Mouse (Mus musculus) layer of hippocampus, adult 11-12 months (tissue): ENCODE measurements around the gene Mrpl46.

Experiments
- DNase-seq: peaks from one replicate; pipeline ENCODE4 v3.0.0; 2022; ENCODE audit warnings: low spot score

Mrpl46 gene

DNA sequence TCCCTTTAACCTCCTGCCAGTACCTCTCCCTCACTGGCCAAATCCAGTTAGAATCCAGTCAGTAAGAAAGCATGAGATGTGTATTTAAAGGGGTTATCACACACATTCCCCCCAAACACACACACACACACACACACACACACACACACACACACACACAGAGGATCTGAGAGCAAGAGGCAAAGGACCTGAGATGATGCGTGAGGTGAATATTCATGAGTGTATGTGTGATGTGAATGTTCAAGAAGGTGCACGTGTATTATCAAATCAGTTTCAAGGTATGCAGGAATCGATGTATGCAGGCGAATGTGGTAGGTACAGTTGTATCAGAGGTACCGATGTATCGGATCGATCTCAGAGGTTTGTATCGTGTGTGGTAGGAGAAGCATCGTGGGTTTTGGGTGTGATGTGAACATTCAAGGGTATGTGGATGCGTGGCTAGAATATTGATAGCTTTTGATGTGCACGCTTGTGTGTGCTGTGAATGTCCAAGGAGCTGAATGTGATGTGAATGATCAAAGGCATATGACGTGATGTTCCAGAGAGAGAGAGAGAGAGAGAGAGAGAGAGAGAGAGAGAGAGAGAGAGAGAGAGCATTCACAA lies 15.3 kb downstream of the Mrpl46 start:
- no peak for DNase-seq

DNA sequence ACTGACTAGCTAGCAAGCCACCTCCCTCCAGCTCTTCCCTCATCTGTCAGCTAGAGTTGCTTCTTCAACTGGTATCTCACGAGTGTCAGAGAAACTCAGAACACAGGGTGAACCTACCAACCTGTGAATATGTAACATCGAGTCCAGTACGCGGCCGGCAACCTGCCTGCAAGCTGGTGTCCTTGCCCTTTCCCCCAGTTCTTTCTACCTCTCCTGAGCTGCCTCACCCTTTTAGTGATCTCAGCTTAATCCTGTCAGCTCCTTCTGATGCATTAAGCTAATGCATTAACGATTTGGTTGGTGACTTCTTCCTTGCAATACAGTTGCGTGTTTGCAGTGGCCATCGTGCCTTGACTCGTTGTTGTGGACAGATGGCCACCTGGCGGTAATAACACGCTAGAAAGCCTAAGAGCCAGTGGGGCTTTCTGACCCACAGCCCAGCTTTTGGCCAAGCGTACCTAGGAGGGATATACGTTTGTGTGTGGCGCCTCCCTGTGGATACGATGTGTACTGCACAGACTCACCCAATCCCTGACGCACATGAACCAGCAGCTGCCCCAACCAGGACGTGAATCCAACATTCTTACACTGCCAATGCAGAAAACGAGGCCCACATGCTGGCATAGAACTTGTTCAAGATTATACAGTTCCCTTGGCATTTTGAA lies 17.2 kb downstream of the Mrpl46 start:
- peak; percentile 89 for DNase-seq

DNA sequence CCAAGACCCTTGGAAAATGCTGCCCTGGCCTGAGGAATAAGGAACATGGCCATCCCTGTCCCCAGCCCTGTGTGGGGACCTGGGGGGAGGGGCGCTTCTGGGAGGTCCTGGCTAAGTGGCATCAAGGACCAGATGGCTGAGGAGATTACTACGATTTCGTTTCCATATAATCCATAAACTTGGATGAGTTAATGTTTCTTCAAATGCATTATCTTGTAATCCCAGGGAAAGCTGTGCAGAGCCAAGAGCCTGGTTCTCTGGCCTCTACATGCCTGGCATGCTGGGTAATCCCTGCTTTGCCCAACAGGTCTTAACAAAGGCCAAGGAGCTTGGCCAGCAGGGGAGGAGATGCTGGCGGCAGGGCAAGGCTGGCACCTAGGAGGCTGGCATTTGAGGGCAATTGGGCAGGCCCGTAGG lies 18.1 kb downstream of the Mrpl46 start:
- DNase-seq: no peak

DNA sequence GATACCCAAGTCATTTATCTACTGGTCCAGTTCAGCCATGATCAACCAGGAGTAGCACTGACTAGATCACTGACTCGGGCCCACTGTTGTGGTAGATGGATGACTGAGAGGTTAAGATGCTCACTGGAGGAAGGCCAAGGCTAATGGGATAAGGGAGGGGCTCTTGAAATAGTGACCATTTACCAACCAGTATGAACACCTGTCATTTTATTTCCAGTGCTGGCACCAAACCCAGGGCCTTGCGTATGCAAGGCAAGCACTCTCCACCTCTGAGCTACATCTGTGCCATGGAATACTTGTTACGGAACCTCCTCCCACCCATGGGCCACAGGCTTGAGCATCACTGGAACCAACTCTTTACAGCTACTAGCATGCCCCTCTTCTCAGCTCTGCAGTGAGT lies 19.5 kb downstream of the Mrpl46 start:
- no peak for DNase-seq

DNA sequence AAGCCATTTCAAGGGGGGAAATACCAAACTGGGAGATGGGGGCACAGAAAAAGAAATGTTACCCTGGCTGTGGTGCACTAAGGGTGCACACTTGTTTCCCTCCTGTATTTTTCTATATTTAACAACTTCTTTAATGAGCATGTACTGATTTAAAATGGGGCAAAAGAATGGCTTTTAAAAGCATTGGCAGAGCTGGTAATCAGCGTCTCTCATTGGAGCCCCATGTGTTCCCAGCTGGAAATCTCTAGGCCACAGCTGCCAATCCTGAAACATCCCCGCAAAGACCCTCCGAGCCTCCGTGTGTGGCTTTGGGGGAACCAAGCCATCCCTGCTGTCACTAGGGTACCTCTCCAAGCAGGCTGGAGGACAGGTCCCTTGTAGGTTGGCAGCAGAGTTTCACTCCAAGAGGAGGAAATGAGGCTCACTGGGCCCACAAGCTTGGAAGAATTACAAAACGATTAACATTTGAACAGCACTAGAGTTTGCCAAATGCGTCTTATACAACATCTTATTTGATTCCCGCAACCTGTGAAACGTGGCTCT lies 28.8 kb downstream of the Mrpl46 start:
- DNase-seq: no peak

DNA sequence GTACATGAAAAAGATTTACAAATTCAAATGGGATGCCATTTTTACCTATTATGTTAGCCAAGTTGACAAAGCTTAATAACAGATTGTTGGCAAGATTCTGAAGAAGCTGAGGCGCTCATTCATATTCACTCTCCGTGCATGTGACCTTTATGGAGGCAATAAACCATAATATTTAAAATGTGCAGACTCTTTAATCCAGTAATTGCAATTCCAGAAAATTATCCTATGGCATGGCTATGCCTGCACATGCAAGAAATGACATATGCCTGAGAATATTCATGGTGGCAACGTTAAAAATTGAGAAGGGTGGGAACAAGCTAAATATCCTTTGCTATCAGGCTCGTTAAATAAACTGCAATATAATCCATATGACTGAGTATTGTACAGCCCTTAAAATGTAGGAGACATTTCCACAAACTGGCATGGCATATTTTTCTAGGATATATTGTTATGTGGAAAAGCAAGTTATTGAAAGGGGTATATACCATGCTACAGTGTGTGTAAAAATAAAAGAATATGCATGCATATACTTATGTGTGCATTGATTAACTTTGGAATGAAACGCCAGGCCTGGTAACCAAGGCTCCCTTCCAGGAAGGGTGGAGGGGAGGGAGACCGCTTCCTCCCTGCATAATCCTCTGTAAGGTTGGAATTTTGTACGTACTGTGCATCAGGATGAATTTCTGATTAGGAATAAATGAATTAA lies 29.4 kb downstream of the Mrpl46 start:
- no peak for DNase-seq

DNA sequence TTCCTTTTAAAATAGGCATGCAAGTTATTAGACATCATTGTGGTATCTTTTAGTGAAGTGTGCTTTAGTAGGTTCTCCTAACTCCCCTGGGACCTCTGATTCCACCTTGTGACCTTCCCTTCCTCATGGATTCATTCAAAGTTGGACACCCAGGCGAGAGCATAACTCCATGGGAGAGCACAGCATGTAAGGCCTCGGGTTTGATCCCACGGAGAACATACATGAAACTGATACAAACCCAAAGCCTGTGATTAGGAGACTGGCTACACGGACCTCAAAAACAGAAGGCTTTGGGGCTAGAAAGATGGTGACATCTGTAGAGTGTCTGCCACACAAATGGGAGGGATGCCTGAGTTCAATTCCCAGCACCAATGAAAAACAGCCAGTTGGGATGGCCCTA lies 30.4 kb downstream of the Mrpl46 start:
- DNase-seq: no peak

DNA sequence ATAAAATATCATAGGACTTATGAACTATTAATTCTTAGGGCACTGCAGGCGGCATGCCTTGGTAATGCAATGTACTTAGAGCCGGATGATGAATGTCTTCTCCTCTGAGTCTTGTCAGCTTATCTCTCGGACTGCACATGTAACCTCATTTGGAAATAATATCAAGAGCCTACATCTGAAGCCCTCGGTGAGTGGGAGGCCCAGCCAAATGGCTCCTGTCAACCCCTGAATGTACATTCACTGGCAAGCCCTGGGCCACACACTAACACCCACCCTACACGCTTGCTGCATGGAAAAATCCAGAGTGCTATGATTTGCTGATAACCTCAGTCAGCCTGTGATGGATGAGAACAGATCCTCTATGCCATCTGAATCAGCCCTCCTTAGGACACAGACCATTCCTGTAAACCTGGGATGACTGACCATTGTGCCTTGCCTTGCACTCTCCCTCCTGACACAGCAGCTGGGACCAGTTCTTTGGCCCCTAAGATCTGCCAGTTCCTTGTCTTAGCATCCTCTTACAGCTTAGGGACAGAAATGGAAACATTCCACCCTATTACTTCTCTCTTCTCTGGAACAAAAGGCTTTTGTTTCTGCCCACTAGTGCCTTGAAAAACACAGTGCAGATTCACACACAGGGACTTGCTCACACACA lies 39.5 kb downstream of the Mrpl46 start:
- no peak for DNase-seq

DNA sequence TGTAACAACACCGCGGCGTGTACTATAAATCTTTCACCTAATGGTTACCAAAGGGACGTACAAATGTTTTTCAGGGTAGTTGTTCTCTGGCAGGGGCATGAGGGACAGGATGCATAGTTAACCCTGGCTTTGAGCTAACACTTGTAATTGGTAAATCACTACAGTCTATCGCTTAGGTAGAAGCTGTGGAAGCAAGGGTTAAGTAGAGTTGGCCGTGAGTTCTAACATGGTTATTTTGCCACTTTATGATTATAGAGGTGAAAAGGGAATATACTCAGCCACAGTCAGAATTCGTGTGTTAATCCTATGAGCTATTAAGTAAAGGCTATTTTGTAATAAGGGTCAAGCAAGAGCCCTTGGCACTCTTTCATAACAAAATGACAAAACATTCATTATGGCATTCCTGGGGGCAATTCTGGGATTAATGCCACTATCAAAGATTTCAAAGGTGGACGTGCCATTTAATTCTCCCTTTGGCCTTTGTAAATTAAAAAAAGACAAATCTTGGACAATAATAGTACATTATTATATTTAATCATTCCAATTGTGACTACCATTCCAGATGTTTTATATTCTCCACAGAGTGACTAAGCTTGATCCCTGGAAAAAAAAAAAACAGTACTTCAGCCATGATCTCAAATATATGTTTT lies 43.9 kb downstream of the Mrpl46 start:
- no peak for DNase-seq

DNA sequence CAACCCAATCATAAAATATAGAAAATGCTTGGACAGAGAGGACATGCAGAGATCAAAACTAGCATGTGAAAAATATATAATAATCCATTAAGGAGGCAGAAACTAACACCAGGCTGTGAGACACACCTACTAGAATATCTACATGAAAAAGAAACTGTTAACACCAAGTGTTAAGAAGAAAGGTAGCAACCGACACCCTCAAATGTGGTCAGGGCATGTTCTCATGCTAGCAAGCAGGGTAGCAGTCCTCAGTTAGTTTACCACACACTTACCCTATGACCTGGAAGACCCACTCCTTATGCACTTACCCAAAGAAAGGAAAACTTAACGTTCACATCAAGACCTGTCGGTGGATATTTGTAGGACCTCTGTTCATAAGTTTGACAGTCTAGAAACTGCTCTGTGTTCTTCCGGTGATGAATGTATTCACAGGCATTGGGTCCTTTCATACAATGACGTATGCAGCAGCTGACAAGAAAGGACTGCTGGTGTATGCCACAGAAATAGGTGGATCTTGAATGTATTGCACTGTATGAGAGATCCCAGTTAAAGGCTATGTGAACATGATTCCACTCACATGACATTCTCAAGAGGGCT lies 45.6 kb downstream of the Mrpl46 start, which contains the start of gene Ntrk3:
Gene Ntrk3, minus strand, starts transcription at position 399 of the 597 bp plus-strand sequence.
- no peak for DNase-seq

DNA sequence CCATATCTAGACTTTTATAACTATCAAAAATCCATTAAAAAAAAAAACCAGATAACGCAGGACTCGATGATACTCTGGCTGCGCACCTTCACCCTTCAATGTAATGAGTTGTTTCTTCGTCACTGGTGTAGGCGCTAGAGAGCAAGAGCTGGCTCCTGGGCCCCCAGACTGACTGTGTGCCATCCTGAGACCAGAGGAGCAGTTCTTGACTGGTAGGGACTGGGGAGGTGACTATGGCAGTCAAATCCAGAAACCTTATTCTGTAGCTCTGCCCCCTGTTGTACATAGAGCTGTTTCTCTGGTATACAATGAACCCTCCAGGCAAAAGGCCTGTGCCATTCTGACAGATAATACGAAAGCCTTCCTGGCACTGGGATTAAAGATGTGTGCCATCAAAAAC lies 46.1 kb downstream of the Mrpl46 start:
- DNase-seq: no peak

DNA sequence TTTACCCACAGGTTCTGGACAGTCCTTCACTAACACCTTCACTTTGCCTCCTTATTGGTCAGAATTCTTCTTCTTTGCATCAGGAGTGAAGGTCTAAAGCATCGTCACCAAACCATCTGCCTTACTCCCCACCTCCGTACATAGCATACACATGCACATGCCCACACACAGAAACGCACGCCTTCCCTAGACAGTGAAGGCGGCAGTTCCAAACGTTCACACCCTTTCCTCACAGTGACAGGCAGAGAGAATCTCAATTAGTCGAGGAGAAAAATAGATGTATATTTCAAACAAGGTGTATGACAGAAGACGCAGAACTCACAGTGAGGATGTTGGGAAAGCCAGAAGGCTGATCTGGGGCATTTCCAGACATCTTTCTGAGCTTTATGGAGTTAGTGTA lies 51.9 kb downstream of the Mrpl46 start:
- no peak for DNase-seq
